Mouse (Mus musculus): Measurements from ENCODE around the gene Gm44511. TPM values are rescaled to one million over a fixed set of nuclear protein-coding genes. Genes with fewer than 3 reads are reported as not detected.
"Not testable (repeated sequence)": the region's sequence is repeated elsewhere in the genome, so short reads cannot be mapped to it uniquely, and the experiment has no call there.

Gene Gm44511
- polyA plus RNA-seq, 1 experiment from 2014 or later = 0.38 TPM

DNA sequence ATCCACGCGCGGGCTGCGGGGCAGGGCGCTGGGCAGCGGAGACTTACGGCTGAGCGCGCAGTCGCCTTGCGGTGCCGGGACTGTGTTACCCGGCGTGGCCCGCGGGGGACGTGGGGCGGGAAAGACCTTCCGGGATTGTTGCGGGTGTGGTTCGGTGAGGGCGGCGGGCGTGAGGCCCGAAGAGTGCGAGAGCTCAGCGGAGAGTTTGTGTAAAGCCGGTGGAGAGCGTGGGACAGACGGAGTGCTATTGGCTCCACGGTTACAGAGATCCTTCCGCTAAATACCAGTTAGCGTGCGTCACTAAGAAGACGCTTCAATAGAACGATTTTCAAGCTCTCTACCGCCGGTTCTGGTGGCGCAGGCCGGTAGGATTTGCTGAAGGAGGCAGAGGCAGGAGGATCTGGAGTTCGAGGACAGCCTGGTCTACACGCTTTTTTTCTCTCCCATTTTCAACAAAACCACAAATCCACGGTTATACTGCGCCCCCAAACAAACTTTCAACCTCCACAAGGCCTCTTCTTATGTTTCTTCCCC is 16.9 kb upstream of the Gm44511 start:
- under 1% methylated on average over 44 of the region's 44 CpGs for WGBS
- H3K27me3 ChIP-seq (replicated peaks; ENCODE audit: control insufficient read depth, insufficient read depth, low read length) = no peaks in the 10 kb centered on the region
- H3K4me1 ChIP-seq (ENCODE audit: control insufficient read depth, insufficient read depth, low read length) = peaks cover 11% of the 10 kb centered on the region
- no peaks in the 10 kb centered on the region for H3K9me3 ChIP-seq (ENCODE audit: control insufficient read depth, low read length)
- ATAC-seq = peak; percentile 69
- peak overlapping the region; percentile 96 for H3K27ac ChIP-seq (ENCODE audit: low read length)
- peak overlapping the region; percentile 93 for H3K9ac ChIP-seq (ENCODE audit: low read depth, low read length)
- H3K36me3 ChIP-seq (ENCODE audit: control insufficient read depth, insufficient read depth, low read length) = no peaks in the 10 kb centered on the region
- peak overlapping the region; percentile 90 for H3K4me3 ChIP-seq (ENCODE audit: low read length)
- peak overlapping the region; percentile 79 for H3K4me2 ChIP-seq (ENCODE audit: low read depth, low read length)

DNA sequence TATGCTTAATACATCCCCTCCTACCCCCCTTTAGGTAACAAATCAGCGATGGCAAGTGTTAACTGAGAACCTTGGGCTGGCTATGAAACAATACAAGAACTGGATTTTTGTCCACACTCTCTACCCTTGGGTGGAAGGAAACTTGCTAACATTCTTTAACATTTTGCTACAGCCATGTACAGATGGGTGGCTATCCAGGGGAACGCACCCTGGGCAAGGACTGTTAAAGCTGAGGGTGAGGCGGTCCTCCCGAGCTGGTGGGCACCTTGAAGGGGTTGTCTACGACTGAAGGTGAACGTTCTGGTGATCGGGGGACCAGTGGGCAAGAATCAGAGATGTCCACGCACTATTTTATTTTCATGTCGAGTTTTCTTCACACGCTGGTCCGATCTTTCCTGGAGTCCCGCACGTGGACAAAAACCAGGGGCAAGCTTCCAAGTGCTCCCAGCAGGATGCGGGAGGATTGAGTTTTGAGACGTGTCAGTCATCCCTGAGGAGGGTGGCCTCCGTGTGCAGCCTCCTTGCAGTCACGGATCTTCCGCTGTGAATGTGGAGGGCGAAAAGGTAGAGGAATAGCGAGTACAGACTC is 16.3 kb upstream of the Gm44511 start:
- Histone ChIP-seq H3K27me3 (replicated peaks; ENCODE audit: control insufficient read depth, insufficient read depth, low read length) (no peaks in the 10 kb centered on the region), H3K36me3 (ENCODE audit: control insufficient read depth, insufficient read depth, low read length) (no peaks in the 10 kb centered on the region), H3K4me2 (ENCODE audit: low read depth, low read length) (peak overlapping the region; percentile 76), H3K9ac (ENCODE audit: low read depth, low read length) (peak overlapping the region; percentile 93), H3K9me3 (ENCODE audit: control insufficient read depth, low read length) (no peaks in the 10 kb centered on the region), H3K27ac (ENCODE audit: low read length) (peak overlapping the region; percentile 96), H3K4me3 (ENCODE audit: low read length) (peak overlapping the region; percentile 90), H3K4me1 (ENCODE audit: control insufficient read depth, insufficient read depth, low read length) (peaks cover 13% of the 10 kb centered on the region)
- no peak for ATAC-seq
- WGBS = under 1% methylated on average over 20 of the region's 20 CpGs

DNA sequence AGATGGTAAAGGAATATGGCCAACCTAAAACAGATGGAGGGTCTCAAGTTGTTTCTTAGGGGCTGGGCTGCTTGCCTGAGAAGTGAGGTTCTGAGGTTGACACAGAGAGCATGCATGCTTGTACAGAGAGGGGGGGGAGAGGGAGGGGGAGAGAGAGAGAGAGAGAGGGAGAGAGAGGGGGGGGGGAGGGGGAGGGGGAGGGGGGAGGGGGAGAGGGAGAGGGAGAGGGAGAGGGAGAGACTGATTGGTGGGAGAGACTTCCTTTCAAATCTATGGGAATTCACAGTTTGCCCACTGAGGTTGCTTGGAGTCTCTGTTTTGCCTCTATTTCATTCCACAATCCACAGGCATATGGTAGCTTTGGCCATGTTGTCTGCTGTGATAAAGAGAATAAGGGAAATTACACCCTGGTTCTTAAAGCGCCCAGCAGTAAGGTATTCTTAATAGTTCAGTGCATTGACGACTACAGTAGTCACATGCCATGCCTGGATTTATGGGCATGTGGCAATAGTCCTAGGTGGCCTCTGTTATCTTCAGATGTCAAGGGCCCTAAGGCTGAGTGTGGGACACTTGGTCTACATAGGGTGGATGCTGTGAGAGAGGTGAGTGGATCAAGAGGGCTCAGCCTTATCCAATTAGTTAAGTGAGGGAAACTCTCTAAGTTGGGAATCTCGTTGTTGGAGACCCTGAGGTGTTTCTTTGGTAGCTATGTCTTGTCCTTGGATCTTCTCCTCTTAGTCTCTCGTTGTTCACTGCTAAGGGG is 15.4 kb upstream of the Gm44511 start:
- Histone ChIP-seq H3K9ac (ENCODE audit: low read depth, low read length) (peak overlapping the region; percentile 93; the same call in 1 of the 2 replicates), H3K27ac (ENCODE audit: low read length) (peak overlapping the region; percentile 96; the same call in 1 of the 2 replicates), H3K36me3 (ENCODE audit: control insufficient read depth, insufficient read depth, low read length) (no peaks in the 10 kb centered on the region), H3K4me3 (ENCODE audit: low read length) (peak overlapping the region; percentile 90), H3K4me1 (ENCODE audit: control insufficient read depth, insufficient read depth, low read length) (peaks cover 17% of the 10 kb centered on the region), H3K27me3 (replicated peaks; ENCODE audit: control insufficient read depth, insufficient read depth, low read length) (no peaks in the 10 kb centered on the region), H3K9me3 (ENCODE audit: control insufficient read depth, low read length) (no peaks in the 10 kb centered on the region), H3K4me2 (ENCODE audit: low read depth, low read length) (peak overlapping the region; percentile 76)
- 44% methylated on average over 4 of the region's 4 CpGs for WGBS
- ATAC-seq = no peak

DNA sequence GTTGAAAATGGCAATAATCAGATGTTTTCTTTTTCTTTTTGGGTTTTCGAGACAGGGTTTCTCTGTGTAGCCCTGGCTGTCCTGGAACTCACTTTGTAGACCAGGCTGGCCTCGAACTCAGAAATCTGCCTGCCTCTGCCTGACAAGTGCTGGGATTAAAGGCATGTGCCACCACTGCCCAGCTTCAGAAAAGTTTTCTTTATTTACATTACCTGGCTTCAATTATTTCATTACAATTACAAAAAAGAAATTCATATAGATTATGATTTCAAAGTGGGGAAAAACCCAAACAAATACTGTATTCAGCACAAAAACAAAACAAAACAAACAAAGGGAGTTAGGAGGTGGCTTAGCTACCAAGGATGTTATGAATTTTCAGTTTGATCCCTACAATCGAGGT is 14.6 kb upstream of the Gm44511 start:
- ATAC-seq; H3K9me3 ChIP-seq (ENCODE audit: control insufficient read depth, low read length): not testable (repeated sequence)
- H3K4me1 ChIP-seq (ENCODE audit: control insufficient read depth, insufficient read depth, low read length) = peaks cover 17% of the 10 kb centered on the region

DNA sequence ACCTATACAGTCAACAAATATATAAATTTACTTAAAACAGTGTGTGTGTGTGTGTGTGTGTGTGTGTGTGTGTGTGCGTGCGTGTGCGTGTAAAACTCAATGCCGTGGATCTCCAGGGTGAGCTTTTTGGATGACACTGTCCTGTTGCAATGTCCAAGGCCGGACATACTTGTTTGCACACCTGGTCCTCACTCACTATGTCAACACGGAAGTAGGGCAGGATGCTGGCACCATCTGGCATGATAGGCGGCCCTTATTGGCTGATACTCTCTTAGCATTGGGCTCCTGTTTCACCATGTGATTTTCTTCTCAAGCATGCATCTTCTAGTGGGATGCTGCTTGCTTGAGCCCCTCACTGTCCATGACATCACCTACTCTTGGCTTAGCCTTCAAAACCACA is 13.8 kb upstream of the Gm44511 start:
- Histone ChIP-seq H3K4me2 (ENCODE audit: low read depth, low read length) (peak overlapping the region; percentile 77), H3K9ac (ENCODE audit: low read depth, low read length) (0 out of 2 replicates have a peak overlapping the region, but pooled peaks have one; percentile 68), H3K27ac (ENCODE audit: low read length) (peak overlapping the region; percentile 91; the same call in 1 of the 2 replicates), H3K36me3 (ENCODE audit: control insufficient read depth, insufficient read depth, low read length) (no peaks in the 10 kb centered on the region), H3K4me3 (ENCODE audit: low read length) (peak overlapping the region; percentile 73), H3K4me1 (ENCODE audit: control insufficient read depth, insufficient read depth, low read length) (peaks cover 17% of the 10 kb centered on the region), H3K9me3 (ENCODE audit: control insufficient read depth, low read length) (no peaks in the 10 kb centered on the region), H3K27me3 (replicated peaks; ENCODE audit: control insufficient read depth, insufficient read depth, low read length) (no peaks in the 10 kb centered on the region)
- 59% methylated on average over 7 of the region's 7 CpGs for WGBS
- ATAC-seq = no peak

More for the DNA sequence above, 14.6 kb upstream of the Gm44511 start:
- H3K27me3 ChIP-seq (replicated peaks; ENCODE audit: control insufficient read depth, insufficient read depth, low read length); H3K9ac ChIP-seq (ENCODE audit: low read depth, low read length); H3K27ac ChIP-seq (ENCODE audit: low read length); H3K36me3 ChIP-seq (ENCODE audit: control insufficient read depth, insufficient read depth, low read length); H3K4me2 ChIP-seq (ENCODE audit: low read depth, low read length); H3K4me3 ChIP-seq (ENCODE audit: low read length): not testable (repeated sequence)
- WGBS = 89% methylated on average over 3 of the region's 3 CpGs

DNA sequence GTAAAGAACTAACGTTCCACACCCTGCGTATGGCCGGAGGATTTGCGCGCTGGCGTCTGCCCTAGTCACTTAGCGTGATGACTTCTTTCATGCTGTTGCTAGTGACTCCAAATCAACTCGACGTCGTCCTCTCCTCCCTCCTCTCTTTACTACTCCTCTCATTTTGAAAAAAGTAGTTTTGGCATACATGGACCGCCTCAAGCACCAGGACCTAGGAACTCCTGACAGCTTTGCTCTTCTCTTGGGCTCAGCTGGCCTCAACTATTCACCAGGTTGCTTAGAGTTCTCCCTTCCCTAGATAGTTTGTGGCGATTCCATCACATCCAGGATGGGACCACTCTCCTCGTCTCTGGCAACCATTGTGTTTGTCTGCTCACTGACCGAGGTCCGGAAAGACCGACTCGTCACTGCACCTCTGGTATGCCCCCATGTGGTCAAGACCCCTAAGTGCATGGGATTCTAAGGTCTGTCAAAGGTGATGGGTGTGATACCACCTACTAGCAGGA is 13.2 kb upstream of the Gm44511 start:
- peak overlapping the region; percentile 91 for H3K27ac ChIP-seq (ENCODE audit: low read length)
- H3K4me3 ChIP-seq (ENCODE audit: low read length) = peak overlapping the region; percentile 73
- peak overlapping the region; percentile 68 for H3K9ac ChIP-seq (ENCODE audit: low read depth, low read length)
- peak; percentile 29 for ATAC-seq
- no peaks in the 10 kb centered on the region for H3K36me3 ChIP-seq (ENCODE audit: control insufficient read depth, insufficient read depth, low read length)
- WGBS = under 1% methylated on average over 17 of the region's 17 CpGs
- no peaks in the 10 kb centered on the region for H3K9me3 ChIP-seq (ENCODE audit: control insufficient read depth, low read length)
- peaks cover 17% of the 10 kb centered on the region for H3K4me1 ChIP-seq (ENCODE audit: control insufficient read depth, insufficient read depth, low read length)
- H3K27me3 ChIP-seq (replicated peaks; ENCODE audit: control insufficient read depth, insufficient read depth, low read length) = no peaks in the 10 kb centered on the region
- peak overlapping the region; percentile 77 for H3K4me2 ChIP-seq (ENCODE audit: low read depth, low read length)

DNA sequence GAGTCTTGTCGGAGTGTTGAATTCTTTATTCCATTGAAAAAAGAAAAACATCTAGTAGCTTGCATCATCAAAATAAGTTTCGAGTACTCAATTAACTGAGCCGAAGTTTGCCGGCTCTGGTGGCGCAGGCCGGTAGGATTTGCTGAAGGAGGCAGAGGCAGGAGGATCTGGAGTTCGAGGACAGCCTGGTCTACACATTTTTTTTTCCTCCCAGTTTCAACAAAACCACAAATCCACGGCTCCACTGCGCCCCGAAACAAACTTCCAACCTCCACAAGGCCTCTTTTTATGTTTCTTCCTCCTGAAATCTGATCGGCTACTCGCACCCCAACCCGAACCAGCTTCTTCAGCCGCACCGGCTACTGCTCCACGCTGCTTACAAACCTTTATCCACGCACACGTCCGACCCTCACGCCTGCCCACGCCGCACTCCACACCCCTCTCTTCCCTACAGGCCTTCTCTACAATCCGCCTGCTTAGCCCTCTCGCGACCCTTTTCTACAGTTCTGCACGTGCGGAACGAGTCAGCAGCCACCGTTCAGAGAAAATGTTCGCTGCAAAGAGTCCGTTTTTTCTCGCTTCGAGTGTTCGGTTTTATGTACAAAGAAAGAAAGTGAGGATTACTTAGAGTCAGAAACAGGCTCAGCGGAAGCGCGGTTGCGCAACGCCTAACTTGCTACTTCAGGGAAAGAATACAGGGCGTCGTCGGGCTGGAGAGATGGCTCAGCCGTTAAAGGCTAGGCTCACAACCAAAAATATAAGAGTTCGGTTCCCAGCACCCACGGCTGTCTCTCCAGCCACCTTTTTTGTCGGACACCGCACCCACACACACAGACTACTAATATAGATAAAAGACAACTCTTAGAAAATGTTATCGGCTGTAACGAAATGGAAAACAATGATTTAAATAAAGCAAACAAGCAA is 12.5 kb upstream of the Gm44511 start:
- Histone ChIP-seq H3K36me3 (ENCODE audit: control insufficient read depth, insufficient read depth, low read length) (no peaks in the 10 kb centered on the region), H3K9me3 (ENCODE audit: control insufficient read depth, low read length) (no peaks in the 10 kb centered on the region), H3K4me1 (ENCODE audit: control insufficient read depth, insufficient read depth, low read length) (peaks cover 14% of the 10 kb centered on the region; the same call in 1 of the 2 replicates), H3K9ac (ENCODE audit: low read depth, low read length) (peak overlapping the region; percentile 82), H3K4me3 (ENCODE audit: low read length) (peak overlapping the region; percentile 73), H3K27ac (ENCODE audit: low read length) (peak overlapping the region; percentile 96), H3K27me3 (replicated peaks; ENCODE audit: control insufficient read depth, insufficient read depth, low read length) (no peaks in the 10 kb centered on the region), H3K4me2 (ENCODE audit: low read depth, low read length) (peak overlapping the region; percentile 77)
- peak; percentile 55 for ATAC-seq
- WGBS = under 1% methylated on average over 49 of the region's 49 CpGs

DNA sequence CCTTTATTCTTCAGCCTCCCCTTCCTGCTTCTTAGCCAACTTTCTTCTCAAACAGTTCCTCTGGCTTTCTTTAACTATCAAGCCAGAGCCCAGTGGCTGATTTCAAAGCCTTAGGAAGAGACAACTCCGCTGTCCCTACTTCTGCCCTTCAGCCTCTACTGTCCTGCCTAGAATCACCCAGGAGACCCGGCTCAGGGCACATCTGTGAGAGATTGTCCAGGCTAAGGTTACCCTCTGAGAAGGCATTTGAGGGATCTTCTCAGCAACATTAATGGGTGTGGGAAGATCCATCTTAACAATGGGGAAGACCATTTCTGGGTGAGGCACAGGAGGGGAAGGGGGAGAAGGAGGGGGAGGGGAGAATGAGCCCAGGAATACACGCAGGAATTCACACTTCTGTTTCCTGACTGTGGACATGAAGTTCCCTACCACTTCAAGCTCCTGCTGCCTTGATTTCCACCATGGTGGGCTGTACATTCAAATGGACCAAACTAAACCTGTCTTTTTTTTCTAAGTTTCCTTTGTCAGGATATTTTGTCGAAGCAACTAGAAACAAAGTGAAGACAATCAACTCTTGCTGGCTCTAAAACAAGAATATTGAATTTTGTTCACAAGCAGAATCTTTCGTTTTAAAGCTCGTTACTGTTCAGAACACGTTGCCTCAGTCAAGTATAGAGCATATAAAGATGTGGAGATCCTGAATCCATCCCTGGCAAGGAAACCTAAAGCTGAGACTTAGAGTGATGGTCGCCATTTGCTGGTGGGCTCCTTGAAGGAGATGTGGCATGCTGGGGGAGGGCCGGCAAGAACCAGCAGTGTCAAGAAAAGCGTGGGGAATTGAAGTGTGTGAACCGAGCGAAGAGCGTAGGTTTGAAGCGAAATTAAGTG is 11.6 kb upstream of the Gm44511 start:
- Histone ChIP-seq H3K4me2 (ENCODE audit: low read depth, low read length) (peak overlapping the region; percentile 55), H3K36me3 (ENCODE audit: control insufficient read depth, insufficient read depth, low read length) (no peaks in the 10 kb centered on the region), H3K9ac (ENCODE audit: low read depth, low read length) (peak overlapping the region; percentile 63), H3K9me3 (ENCODE audit: control insufficient read depth, low read length) (no peaks in the 10 kb centered on the region), H3K4me1 (ENCODE audit: control insufficient read depth, insufficient read depth, low read length) (peaks cover 14% of the 10 kb centered on the region; the same call in 1 of the 2 replicates), H3K27ac (ENCODE audit: low read length) (peak overlapping the region; percentile 64), H3K4me3 (ENCODE audit: low read length) (peak overlapping the region; percentile 73), H3K27me3 (replicated peaks; ENCODE audit: control insufficient read depth, insufficient read depth, low read length) (no peaks in the 10 kb centered on the region)
- ATAC-seq = 0 out of 2 replicates have a peak, but pooled peaks have one; percentile 1
- WGBS = 2% methylated on average over 14 of the region's 14 CpGs

All from intestine, embryonic 16.5 days (tissue).